In the genomic region with DNA sequence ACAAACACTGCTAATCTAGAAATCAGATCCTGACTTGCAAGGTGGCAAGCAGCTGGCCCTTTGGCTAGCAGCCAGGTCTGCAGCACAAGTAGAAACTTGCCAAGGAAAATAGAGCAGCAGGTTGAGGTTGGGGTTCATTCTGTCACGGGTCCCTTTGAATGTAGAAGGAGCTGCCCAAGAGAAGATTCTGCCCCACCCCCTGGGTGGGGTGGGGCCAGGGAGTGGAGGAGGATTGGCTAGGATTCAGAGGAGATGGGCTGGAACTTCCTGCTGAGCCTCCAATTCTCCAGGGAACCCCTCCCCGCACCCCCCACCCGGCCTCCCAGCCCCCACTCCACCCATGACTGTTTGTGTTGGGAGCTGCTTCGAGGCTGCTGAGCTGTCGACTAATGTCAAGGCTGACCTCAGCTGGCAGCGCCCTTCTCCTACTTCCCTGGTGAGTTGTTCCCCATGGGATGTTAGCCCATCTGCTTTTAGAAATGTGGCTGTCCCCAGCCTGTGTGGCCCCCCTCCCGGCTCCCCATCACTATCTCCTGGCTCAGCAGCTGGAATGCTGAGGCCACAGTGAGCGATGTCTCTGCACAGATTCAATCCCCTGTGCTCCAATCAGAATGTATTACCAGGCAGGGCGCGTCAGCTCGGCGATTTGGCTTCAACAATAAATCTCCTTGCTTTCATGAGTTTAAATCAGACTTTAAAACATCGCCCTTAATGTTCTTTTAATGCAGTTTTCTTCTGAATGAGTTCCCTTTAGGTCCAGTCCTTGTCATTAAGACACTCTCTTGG, we compare ENCODE assay signal across 8 mouse cellular contexts.
DNase-seq lines count a peak whose midpoint lies in the region; ATAC-seq lines count a peak whose summit lies in the region.

No protein-coding gene starts in this region.

- peak; percentile 39 for DNase-seq in ES-CJ7 (ENCODE audit: low read depth, low spot score)
- peak; percentile 79 for DNase-seq in brain, adult 2 months (ENCODE audit: low read depth, low spot score)
- DNase-seq in neural tube, embryonic 11.5 days (ENCODE audit: low spot score) = peak; percentile 50
- no peak for DNase-seq in layer of hippocampus, postnatal 36 days
- no peak for DNase-seq in frontal cortex, postnatal 25 days (ENCODE audit: low spot score in 2 of 2)

- WGBS in forebrain, embryonic 12.5 days = 2% methylated on average over 13 of the region's 13 CpGs
- WGBS in hindbrain, embryonic 12.5 days = 3% methylated on average over 13 of the region's 13 CpGs
- under 1% methylated on average over 13 of the region's 13 CpGs for whole genome bisulfite sequencing in limb, embryonic 15.5 days
- 1% methylated on average over 13 of the region's 13 CpGs for WGBS in neural tube, embryonic 11.5 days

- no peak overlapping the region; the same call in 1 of the 2 replicates for H3K9ac ChIP-seq in forebrain, embryonic 12.5 days
- peak overlapping the region; percentile 49; the same call in 1 of the 2 replicates for H3K9ac ChIP-seq in hindbrain, embryonic 12.5 days
- H3K9ac ChIP-seq in limb, embryonic 15.5 days = no peak overlapping the region
- H3K9ac ChIP-seq in neural tube, embryonic 11.5 days (ENCODE audit: low read length) = no peak overlapping the region

- no peaks in the 10 kb centered on the region for H3K9me3 ChIP-seq in forebrain, embryonic 12.5 days
- H3K9me3 ChIP-seq in hindbrain, embryonic 12.5 days (replicated peaks) = no peaks in the 10 kb centered on the region
- H3K9me3 ChIP-seq in limb, embryonic 15.5 days = no peaks in the 10 kb centered on the region
- H3K9me3 ChIP-seq in neural tube, embryonic 11.5 days (ENCODE audit: control insufficient read depth, low read length) = no peaks in the 10 kb centered on the region

- no peaks in the 10 kb centered on the region for H3K36me3 ChIP-seq in forebrain, embryonic 12.5 days (replicated peaks)
- no peaks in the 10 kb centered on the region for H3K36me3 ChIP-seq in hindbrain, embryonic 12.5 days
- no peaks in the 10 kb centered on the region for H3K36me3 ChIP-seq in limb, embryonic 15.5 days
- H3K36me3 ChIP-seq in neural tube, embryonic 11.5 days (ENCODE audit: control insufficient read depth, insufficient read depth, low read length) = no peaks in the 10 kb centered on the region

- peak overlapping the region; percentile 24 for H3K4me3 ChIP-seq in forebrain, embryonic 12.5 days (replicated peaks)
- peak overlapping the region; percentile 15; the same call in 1 of the 2 replicates for H3K4me3 ChIP-seq in hindbrain, embryonic 12.5 days
- H3K4me3 ChIP-seq in limb, embryonic 15.5 days = peak overlapping the region; percentile 28
- H3K4me3 ChIP-seq in neural tube, embryonic 11.5 days (ENCODE audit: low read depth, low read length) = 0 out of 2 replicates have a peak overlapping the region, but pooled peaks have one; percentile 3

- peak overlapping the region; percentile 53 for H3K4me2 ChIP-seq in forebrain, embryonic 12.5 days
- peak overlapping the region; percentile 50 for H3K4me2 ChIP-seq in hindbrain, embryonic 12.5 days (replicated peaks)
- peak overlapping the region; percentile 61 for H3K4me2 ChIP-seq in limb, embryonic 15.5 days
- H3K4me2 ChIP-seq in neural tube, embryonic 11.5 days (ENCODE audit: low read depth) = peak overlapping the region; percentile 37

- ATAC-seq in forebrain, embryonic 12.5 days (ENCODE audit: low FRiP score) = peak; percentile 68
- ATAC-seq in hindbrain, embryonic 12.5 days (ENCODE audit: low FRiP score) = peak; percentile 75
- ATAC-seq in limb, embryonic 15.5 days (ENCODE audit: insufficient number of reproducible peaks, low FRiP score, low TSS enrichment, low read depth) = peak; percentile 50; the same call in 1 of the 2 replicates
- peak; percentile 76 for ATAC-seq in neural tube, embryonic 11.5 days (ENCODE audit: insufficient read depth, low FRiP score, low TSS enrichment)

- H3K4me1 ChIP-seq in forebrain, embryonic 12.5 days = peaks cover 23% of the 10 kb centered on the region
- peaks cover 16% of the 10 kb centered on the region for H3K4me1 ChIP-seq in hindbrain, embryonic 12.5 days
- peaks cover 15% of the 10 kb centered on the region for H3K4me1 ChIP-seq in limb, embryonic 15.5 days
- H3K4me1 ChIP-seq in neural tube, embryonic 11.5 days (ENCODE audit: control insufficient read depth, insufficient read depth, low read length) = peaks cover 4% of the 10 kb centered on the region; the same call in 1 of the 2 replicates

- 0 out of 2 replicates have a peak overlapping the region, but pooled peaks have one; percentile 3 for H3K27ac ChIP-seq in forebrain, embryonic 12.5 days
- H3K27ac ChIP-seq in hindbrain, embryonic 12.5 days = peak overlapping the region; percentile 46
- H3K27ac ChIP-seq in limb, embryonic 15.5 days = peak overlapping the region; percentile 22; the same call in 1 of the 2 replicates
- no peak overlapping the region for H3K27ac ChIP-seq in neural tube, embryonic 11.5 days (ENCODE audit: low read depth, low read length)

- H3K27me3 ChIP-seq in forebrain, embryonic 12.5 days = peaks cover 29% of the 10 kb centered on the region
- no peaks in the 10 kb centered on the region for H3K27me3 ChIP-seq in hindbrain, embryonic 12.5 days
- H3K27me3 ChIP-seq in limb, embryonic 15.5 days = peaks cover 14% of the 10 kb centered on the region; the same call in 1 of the 2 replicates
- H3K27me3 ChIP-seq in neural tube, embryonic 11.5 days (ENCODE audit: control insufficient read depth, insufficient read depth, low read length) = no peaks in the 10 kb centered on the region

Comparison
In these comparisons a context has a peak if more than half of its experiments do, and no peak if none do; other contexts are left out.
1. DNase-seq: peak in ES-CJ7 (single experiment), brain, adult 2 months (single experiment) and neural tube, embryonic 11.5 days (single experiment); none in layer of hippocampus, postnatal 36 days (0 of 2) and frontal cortex, postnatal 25 days (0 of 2).
2. Peak in every context shown above with its lines, with median percentiles within 50 percentile points of each other: ATAC-seq, H3K4me2 ChIP-seq and H3K4me3 ChIP-seq.